Mouse (Mus musculus): ENCODE data around the gene Bpifa6. TPM values are rescaled to one million over a fixed set of nuclear protein-coding genes. Genes with fewer than 3 reads are reported as not detected.

Gene Bpifa6
- total RNA-seq (2021): not detected

DNA sequence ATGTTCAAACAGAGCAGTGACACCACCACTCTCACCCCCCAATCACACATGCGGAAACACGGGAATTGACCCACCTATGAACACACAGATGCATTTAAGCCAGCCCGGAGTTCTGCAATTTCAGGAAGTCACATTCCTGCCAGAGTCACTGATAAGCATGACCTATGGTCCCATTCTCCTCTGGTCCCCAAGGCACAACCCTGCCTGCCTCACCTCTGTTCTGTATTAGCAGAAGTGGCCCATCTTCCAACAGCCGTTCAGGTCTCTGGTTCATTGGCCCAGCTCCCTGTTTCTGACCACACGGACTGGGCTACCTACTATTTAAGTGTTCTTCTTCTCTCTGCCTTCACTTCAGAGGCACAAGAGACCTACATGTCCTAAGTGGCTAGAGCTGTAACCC is at the start of gene Bpifa6:
Gene Bpifa6, plus strand, starts transcription at position 364 of the 400 bp plus-strand sequence.
- intact Hi-C loops (cut with DNase I): no loop called here
- no peak for DNase-seq

DNA sequence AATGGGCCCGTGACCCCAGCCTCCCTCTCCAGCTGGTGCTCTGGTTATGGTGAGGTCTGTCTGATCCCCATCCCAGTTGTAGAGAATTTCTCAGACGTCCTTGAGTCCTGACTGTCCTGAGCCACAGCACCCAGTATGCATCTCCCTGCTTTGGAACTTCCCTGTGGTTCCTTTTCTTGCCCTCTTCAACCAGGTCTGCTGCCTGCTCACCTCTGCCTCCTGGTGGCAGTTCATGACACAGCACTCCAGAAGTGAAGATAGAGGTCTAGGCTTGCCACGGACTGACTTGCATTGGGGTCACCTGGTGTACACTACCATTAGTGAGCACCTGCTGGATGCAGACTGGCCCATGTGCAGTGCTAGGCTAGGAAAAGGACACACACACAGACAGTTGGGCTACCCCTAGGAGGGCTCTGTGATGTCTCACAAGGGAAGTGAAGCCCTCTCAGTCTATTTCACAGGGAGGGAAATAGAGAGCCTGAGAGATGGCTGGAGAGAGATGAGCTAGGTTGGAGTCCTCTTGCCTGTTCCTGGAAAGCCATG is 44.8 kb upstream of the Bpifa6 start:
- intact Hi-C loops (cut with DNase I): loop anchor here (1.0 to 2.0 kb wide), 4 partner anchors 79 to 261 kb away; no protein-coding TSS in a partner anchor
- DNase-seq: peak; percentile 61 to 76

DNA sequence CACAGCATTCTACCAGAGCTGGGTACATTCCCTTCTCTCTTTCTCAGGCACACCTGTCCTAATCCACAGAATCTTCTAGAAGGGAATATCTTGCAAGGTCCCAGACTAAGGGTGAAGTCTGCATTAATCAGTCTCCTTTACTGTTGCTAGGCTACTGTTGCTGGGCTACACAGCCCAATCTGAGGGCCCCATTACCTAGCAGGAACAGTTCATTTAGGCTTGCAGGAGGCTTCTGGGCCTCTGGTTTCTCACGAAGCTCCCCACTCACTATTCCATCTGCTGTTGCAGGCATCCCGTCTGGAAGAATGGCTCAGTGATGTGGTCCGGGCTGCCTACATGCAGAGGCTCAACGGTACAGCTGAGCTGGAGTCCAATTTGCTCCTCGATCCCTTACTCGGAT is 43.6 kb upstream of the Bpifa6 start:
- intact Hi-C loops (cut with DNase I): loop anchor here (2.0 kb wide), 2 partner anchors 80 to 220 kb away; no protein-coding TSS in a partner anchor
- DNase-seq: no peak

GRCm38 (mm10) chr2:153933311-153933710 is 41.4 kb upstream of the Bpifa6 start:
- intact Hi-C loops (cut with DNase I): no loop called here
- DNase-seq: no peak

GRCm38 (mm10) chr2:153935348-153935747 is 39.4 kb upstream of the Bpifa6 start:
- no peak for DNase-seq
- intact Hi-C loops (cut with DNase I): no loop called here

DNA sequence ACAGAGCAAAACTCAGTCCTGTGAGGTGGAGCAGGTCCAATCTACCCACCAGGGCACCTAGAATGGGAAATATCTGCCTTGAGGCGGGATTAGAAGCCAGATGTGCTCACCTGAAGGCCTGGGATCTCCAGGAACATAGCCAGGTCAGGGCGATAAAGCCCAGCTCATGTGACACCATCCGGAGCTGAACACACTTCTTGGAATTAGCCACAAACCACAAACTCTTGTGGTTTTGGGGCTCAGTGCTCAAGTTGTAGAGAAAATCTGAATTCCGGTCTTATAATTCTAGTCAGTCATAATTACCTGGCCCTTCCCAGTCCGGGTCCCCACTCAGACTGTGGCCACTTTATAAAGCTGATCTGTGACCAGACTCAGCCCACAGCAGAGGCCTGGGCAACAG is 36.9 kb upstream of the Bpifa6 start, which contains the start of gene Bpifb4:
Gene Bpifb4, plus strand, starts transcription at position 370 of the 400 bp plus-strand sequence.
- intact Hi-C loops (cut with DNase I): no loop called here

DNA sequence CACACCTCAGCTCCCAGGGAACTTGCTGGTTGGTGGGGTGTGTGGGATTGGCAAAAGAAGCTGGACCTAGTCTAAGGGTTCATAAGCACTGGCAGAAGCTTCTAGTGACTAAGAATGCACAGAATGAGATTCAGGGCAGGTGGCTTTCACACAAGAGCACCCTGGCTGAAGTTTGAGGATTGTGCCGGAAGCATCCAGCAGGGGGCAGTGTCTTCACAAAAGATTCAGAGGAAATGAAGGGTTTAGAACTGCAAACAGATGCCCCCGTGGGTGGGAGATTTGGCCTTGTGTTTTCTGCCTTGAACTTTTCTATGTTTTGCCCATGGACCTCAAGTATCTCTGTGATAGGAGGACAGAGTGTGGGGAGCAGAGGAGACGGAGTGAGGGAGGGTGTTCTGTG is 31.2 kb upstream of the Bpifa6 start:
- DNase-seq: peak; percentile 22 to 66
- intact Hi-C loops (cut with DNase I): no loop called here

More for the DNA sequence above, 36.9 kb upstream of the Bpifa6 start, which contains the start of gene Bpifb4:
- DNase-seq: no peak

GRCm38 (mm10) chr2:153944567-153944966 is 30.2 kb upstream of the Bpifa6 start:
- intact Hi-C loops (cut with DNase I): no loop called here
- DNase-seq: no peak

GRCm38 (mm10) chr2:153952897-153953296 is 21.8 kb upstream of the Bpifa6 start:
- intact Hi-C loops (cut with DNase I): no loop called here

GRCm38 (mm10) chr2:153953836-153954235 is 20.9 kb upstream of the Bpifa6 start:
- intact Hi-C loops (cut with DNase I): no loop called here
- peak; percentile 8 to 38 for DNase-seq

More at GRCm38 (mm10) chr2:153952897-153953296, 21.8 kb upstream of the Bpifa6 start:
- peak; percentile 32 to 72 for DNase-seq

DNA sequence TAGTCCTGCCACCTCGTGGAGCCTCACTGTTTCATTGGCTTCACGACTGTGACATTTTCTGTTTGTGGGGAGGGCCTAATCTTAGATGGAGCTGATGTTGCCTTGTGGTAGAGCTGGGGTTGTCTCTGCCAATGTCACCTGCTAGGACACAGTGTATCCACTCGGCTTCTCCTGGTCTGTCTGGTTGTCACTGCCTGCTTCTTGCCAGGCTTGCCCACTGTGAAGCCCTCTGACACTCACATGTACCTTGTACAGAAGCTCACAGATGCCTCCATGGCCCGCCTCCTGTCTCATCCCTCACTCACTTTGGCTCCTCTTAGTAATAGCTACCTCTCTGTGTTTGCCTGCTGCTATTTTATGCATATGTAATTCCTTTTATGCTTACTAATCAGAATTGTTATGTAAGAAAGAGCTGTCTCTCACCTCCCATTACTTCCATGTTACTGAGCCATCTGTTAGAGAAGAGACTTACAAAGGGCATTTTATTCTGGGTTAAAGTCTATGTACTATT is 11.9 kb upstream of the Bpifa6 start:
- intact Hi-C loops (cut with DNase I): no loop called here

DNA sequence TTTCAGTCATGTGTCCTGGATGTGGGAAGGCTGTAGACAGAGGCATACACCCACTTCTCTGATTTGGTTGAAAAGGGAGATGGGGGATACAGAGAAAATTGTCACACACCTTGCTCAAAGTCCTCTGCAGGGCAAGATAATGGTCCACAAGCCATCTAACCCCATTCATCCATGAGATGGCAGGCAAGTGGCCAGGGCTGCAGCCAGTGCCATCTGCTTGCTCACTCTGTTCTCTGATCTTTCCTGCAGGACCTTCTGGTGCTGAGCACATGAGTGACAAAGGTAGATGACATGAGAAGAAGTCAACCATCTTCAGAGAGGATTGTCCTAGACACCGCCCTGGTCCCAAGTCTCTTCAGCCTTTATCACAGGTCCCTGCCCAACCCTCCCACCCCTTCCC is 11.4 kb upstream of the Bpifa6 start:
- intact Hi-C loops (cut with DNase I): no loop called here
- no peak for DNase-seq

More for the DNA sequence above, 11.9 kb upstream of the Bpifa6 start:
- no peak for DNase-seq

- no peak for DNase-seq
- intact Hi-C loops (cut with DNase I): no loop called here
These were observed 4.5 kb upstream of the Bpifa6 start for GRCm38 (mm10) chr2:153970221-153970620.

DNA sequence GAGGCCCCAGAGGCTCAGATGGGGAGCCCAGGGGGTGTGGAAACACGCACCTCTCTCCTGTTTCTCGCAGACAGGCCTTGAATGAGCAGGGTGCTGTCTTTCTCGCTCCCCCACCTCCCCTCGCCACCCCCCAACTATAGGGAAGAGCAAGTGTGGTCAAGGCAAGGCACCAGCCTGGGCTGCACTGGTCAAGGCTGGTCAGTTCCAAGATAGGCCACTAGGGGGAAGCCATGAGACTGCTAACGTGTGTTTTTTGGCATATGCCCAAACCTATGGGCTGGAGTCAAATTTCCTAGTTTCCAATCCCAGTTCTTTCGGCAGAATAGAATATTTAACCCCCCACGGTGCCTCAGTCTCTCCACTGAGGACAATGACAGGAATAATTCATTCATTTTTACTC is 21.0 kb downstream of the Bpifa6 start:
- DNase-seq: peak; percentile 76 to 88
- intact Hi-C loops (cut with DNase I): loop anchor here (10.0 kb wide), 1 partner anchor 99 kb away; no protein-coding TSS in a partner anchor

- no peak for DNase-seq
- intact Hi-C loops (cut with DNase I): no loop called here
These were observed 25.8 kb downstream of the Bpifa6 start for GRCm38 (mm10) chr2:154000501-154000900.

DNA sequence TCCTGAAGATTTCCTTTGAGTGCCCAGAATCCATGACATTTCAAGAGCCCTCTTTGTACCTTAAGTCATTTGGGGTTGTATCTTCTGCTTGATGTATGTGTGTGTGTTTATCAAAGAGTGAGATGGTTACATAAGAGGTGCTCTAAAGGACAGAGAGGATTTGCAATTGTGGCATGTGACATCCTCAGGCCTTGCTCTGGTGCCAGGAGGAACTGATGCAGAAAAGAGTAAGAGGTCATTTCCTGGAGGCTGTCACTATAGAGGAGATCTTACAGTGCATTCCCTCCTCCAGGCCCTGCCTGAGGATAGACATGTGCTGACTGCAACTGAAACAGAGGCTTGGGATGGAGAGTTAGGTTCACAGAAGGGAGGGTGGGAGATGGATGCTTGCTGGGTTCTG is 26.3 kb downstream of the Bpifa6 start:
- no peak for DNase-seq
- intact Hi-C loops (cut with DNase I): no loop called here

DNA sequence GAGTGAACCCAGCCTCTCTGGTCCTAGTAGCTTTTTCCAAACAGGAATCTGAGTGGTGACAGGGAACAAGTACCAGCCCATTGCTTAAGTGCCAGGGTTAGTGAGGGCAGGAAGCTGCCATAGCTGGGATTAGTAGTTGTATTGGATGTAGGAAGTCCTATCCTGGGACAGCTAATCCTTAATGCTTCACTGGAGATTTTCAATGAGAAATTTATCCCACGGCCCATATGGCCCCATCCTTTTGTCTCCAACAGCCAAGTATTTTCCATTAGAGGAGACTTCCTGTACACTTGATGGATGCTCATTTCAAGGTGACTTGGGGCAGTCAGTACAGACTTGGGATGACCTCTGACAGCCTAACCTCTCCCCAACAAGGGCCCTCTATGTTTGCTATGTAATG is 29.7 kb downstream of the Bpifa6 start:
- DNase-seq: no peak
- intact Hi-C loops (cut with DNase I): no loop called here

GRCm38 (mm10) chr2:154005094-154005493 is 30.3 kb downstream of the Bpifa6 start:
- intact Hi-C loops (cut with DNase I): no loop called here
- no peak for DNase-seq

DNA sequence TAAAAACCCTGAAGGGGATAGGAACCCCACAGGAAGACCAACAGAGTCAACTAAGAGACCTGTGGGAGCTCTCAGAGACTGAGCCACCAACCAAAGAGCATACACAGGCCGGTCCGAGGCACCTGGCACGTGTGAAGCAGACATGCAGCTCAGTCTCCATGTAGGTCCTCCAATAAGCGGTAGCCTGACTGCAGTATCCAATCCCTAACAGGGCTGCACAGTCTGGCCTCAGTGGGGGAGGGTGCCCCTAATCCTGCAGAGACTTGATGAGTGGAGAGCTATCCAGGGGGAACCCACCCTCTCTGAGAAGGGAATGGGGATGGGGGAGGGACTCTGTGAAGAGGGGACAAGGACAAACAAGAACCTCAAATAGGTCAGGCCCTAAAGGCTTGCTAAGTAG is 31.0 kb downstream of the Bpifa6 start:
- intact Hi-C loops (cut with DNase I): no loop called here

GRCm38 (mm10) chr2:154006331-154006730 is 31.6 kb downstream of the Bpifa6 start:
- intact Hi-C loops (cut with DNase I): no loop called here
- DNase-seq: no peak

More for the DNA sequence above, 31.0 kb downstream of the Bpifa6 start:
- no peak for DNase-seq

DNA sequence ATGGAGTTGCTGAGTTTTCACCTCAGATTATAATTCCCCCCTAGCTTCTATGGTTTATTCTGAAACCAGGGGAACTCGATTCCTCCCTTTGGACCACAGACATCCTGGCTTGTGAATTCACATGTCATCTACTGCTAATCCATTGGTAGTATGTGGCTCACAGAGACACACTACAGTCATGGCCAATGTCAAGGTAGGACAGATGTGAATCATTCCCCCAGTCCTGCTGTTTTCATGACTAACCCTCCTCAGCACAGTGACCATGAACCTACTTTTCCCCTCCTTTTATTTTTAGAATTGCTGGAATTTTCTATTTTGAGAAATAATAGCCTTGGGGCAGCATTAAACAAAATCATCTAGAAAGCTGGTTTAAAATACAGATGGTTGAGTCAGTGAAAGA is 32.6 kb downstream of the Bpifa6 start:
- intact Hi-C loops (cut with DNase I): no loop called here
- DNase-seq: no peak

DNA sequence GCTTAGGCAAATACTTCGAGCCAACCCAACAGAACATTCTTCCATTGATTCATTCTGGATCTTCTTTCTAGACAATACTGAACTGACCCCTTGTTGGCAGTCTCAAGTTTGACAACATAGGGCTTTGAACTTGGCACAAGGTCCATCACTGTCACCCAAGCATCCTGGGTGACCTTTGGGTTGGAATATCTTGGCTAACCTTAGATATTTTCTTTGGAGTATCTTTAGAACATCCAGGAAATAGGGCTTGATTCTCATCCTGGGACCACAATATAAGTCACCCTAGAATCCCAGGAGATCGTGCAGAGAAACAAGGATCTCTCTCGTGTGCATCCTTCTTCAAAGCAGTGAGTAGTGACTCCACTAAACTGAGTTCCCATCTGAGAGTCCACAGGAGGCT is 33.2 kb downstream of the Bpifa6 start, which contains the start of gene Bpifa2:
Gene Bpifa2, plus strand, starts transcription at position 301 of the 400 bp plus-strand sequence.
- intact Hi-C loops (cut with DNase I): no loop called here
- DNase-seq: no peak

All from heart, postnatal 10 days (tissue).